Comparison of ENCODE assay signal across 8 mouse cellular contexts in the genomic region with DNA sequence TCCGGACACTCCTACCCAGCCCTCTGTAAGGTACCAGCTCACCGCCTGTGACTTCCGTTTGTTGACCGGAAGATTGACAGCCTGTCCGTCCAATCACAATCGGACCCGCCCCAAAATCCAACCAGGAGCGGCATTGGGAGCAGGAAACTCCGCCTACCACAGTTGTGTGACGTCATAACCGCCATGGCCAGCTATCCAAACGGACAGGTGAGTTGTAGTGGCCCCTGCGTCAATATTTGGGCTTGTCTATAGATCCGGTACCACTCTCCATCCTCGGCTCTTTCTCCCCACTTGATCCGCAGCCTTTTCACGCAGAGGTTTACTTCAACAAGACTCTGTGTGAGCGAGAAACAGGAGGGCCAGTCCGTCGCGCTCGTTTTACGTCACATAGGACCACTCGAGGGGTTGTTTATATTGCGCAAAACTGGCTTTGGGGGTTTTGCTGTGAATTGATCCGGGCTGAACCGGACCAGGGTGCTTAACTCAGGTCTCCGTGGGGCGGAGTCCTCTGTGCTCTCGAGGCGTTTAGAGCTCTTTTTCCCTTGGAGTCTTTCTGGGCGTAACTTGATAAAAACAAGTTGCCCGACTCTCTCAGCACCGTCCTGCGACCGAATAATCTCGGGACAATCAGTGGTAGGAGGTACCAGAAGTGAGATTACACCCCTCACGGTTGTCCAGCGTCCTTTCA. TPM values are rescaled to one million over a fixed set of nuclear protein-coding genes. Genes with fewer than 3 reads are reported as not detected.
DNase-seq lines count a peak whose midpoint lies in the region; ATAC-seq lines count a peak whose summit lies in the region.

No protein-coding gene starts in this region.

- peak; percentile 86 for ATAC-seq in common myeloid progenitor, adult 5-6 weeks (replicated peaks; ENCODE audit: low read depth, poor library complexity, severe bottlenecking)

- H3K4me3 ChIP-seq in megakaryocyte, embryonic 14.5 days (replicated peaks), result peak overlapping the region; percentile 97

- peak; percentile 99 for DNase-seq in ZHBTc4 (ENCODE audit: low read depth, low spot score)
- peak; percentile 99 for DNase-seq in gastrocnemius, adult 8-10 months (ENCODE audit: low spot score in 2 of 2)
- DNase-seq in hindlimb bud, embryonic 11.5 days (ENCODE audit: extremely low spot score, low read depth, low spot score), result peak; percentile 99
- peak; percentile 99 to 100 for DNase-seq in left cerebral cortex, adult 8-10 months (ENCODE audit: low spot score in 2 of 2)
- peak; percentile 100 for DNase-seq in right cerebral cortex, postnatal 10 days (ENCODE audit: low spot score in 2 of 2)
- peak; percentile 100 for DNase-seq in urinary bladder, postnatal 25 days (ENCODE audit: low spot score)

- peaks cover 63% of the 10 kb centered on the region for H3K4me1 ChIP-seq in megakaryocyte, embryonic 14.5 days

- peaks cover 4% of the 10 kb centered on the region for H3K27me3 ChIP-seq in megakaryocyte, embryonic 14.5 days (replicated peaks)

- peaks cover 25% of the 10 kb centered on the region for H3K36me3 ChIP-seq in megakaryocyte, embryonic 14.5 days (replicated peaks; ENCODE audit: low read length)

- H3K9me3 ChIP-seq in megakaryocyte, embryonic 14.5 days, result peaks cover 7% of the 10 kb centered on the region

RNA-seq across cellular contexts. Expression of a gene that starts 5.2 kb away (rescaled TPM):
- total RNA-seq in common myeloid progenitor, adult 5-6 weeks (2017), result 14.0 and 14.9 TPM in 2 replicates
- 10 to 100 TPM; 34.5 to 37.3 (median 37.0) TPM for total RNA-seq in gastrocnemius, adult 8-10 months (2022)
- total RNA-seq in left cerebral cortex, adult 8-10 months (2022), result 10 to 100 TPM; 72.9 to 80.6 (median 76.1) TPM
- 27.1 and 33.9 TPM in 2 replicates for polyA plus RNA-seq in megakaryocyte, embryonic 14.5 days (2012; ENCODE audit: insufficient read depth, low replicate concordance)

RNA-seq across cellular contexts. Expression of a gene that starts 31.6 kb away (rescaled TPM):
- total RNA-seq in common myeloid progenitor, adult 5-6 weeks (2017), result not detected in 2 replicates
- under 1 TPM in 1 of 4 experiments, not detected in 3; 0.22 TPM for total RNA-seq in gastrocnemius, adult 8-10 months (2022)
- 1 to 10 TPM; 1.4 to 2.0 (median 1.9) TPM for total RNA-seq in left cerebral cortex, adult 8-10 months (2022)
- not detected in 2 replicates for polyA plus RNA-seq in megakaryocyte, embryonic 14.5 days (2012; ENCODE audit: insufficient read depth, low replicate concordance)

RNA-seq across cellular contexts. Expression of a gene that starts 59.9 kb away (rescaled TPM):
- total RNA-seq in common myeloid progenitor, adult 5-6 weeks (2017), result 4.6 and 4.8 TPM in 2 replicates
- 1 to 10 TPM; 1.6 to 4.1 (median 2.3) TPM for total RNA-seq in gastrocnemius, adult 8-10 months (2022)
- 10 to 100 TPM; 14.6 to 26.0 (median 18.3) TPM for total RNA-seq in left cerebral cortex, adult 8-10 months (2022)
- polyA plus RNA-seq in megakaryocyte, embryonic 14.5 days (2012; ENCODE audit: insufficient read depth, low replicate concordance), result 5.1 and 5.5 TPM in 2 replicates

Comparison
In these comparisons a context has a peak if more than half of its experiments do, and no peak if none do; other contexts are left out.
1. Peak in every context shown above with its lines: DNase-seq, ATAC-seq and H3K4me3 ChIP-seq.